Comparison of ENCODE assay signal across 8 mouse cellular contexts in genomic region chrX:103695165-103695996, GRCm38 (mm10).
DNase-seq lines count a peak whose midpoint lies in the region; ATAC-seq and TF ChIP-seq lines count a peak whose summit lies in the region.

No protein-coding gene starts in this region.

- TF ChIP-seq CTCF in heart, adult 2 months (IDR thresholded peaks at IDR 0.05), result peak; percentile 54

- H3K4me2 ChIP-seq in embryonic facial prominence, embryonic 11.5 days (ENCODE audit: low read depth, low read length), result peak overlapping the region; percentile 83
- H3K4me2 ChIP-seq in midbrain, embryonic 11.5 days, result peak overlapping the region; percentile 64

- H3K27me3 ChIP-seq in embryonic facial prominence, embryonic 11.5 days (ENCODE audit: control insufficient read depth, insufficient read depth, low read length), result peaks cover 19% of the 10 kb centered on the region
- H3K27me3 ChIP-seq in heart, adult 2 months (ENCODE audit: control insufficient read depth, insufficient read depth, low read length), result no peaks in the 10 kb centered on the region
- peaks cover 100% of the 10 kb centered on the region for H3K27me3 ChIP-seq in limb, embryonic 10.5 days (ENCODE audit: low read depth, poor library complexity, severe bottlenecking)
- peaks cover 83% of the 10 kb centered on the region for H3K27me3 ChIP-seq in midbrain, embryonic 11.5 days (ENCODE audit: control insufficient read depth, insufficient read depth, low read length)

- H3K4me3 ChIP-seq in embryonic facial prominence, embryonic 11.5 days (ENCODE audit: low read depth, low read length), result peak overlapping the region; percentile 35
- H3K4me3 ChIP-seq in heart, adult 2 months, result peak overlapping the region; percentile 50
- H3K4me3 ChIP-seq in limb, embryonic 10.5 days, result peak overlapping the region; percentile 52
- peak overlapping the region; percentile 34 for H3K4me3 ChIP-seq in midbrain, embryonic 11.5 days (ENCODE audit: low read depth, low read length)

- no peaks in the 10 kb centered on the region for H3K79me2 ChIP-seq in heart, adult 2 months (replicated peaks; ENCODE audit: control insufficient read depth, insufficient read depth, low read length)

- intact Hi-C loops in heart, adult 2 months (cut with DNase I), result loop anchor here (1.0 to 10.0 kb wide), 2 partner anchors 150 to 289 kb away; partner anchors contain the start of gene Rlim

- no peak for TF ChIP-seq POLR2A in heart, adult 2 months (IDR thresholded peaks at IDR 0.05; ENCODE audit: insufficient read depth, low read depth, low read length)

- ATAC-seq in embryonic facial prominence, embryonic 11.5 days (replicated peaks; ENCODE audit: insufficient number of reproducible peaks, low FRiP score, low TSS enrichment, low read depth), result peak; percentile 72
- peak; percentile 77 for ATAC-seq in midbrain, embryonic 11.5 days (ENCODE audit: low FRiP score)

- DNase-seq in 416B (ENCODE audit: low read depth), result peak; percentile 81
- DNase-seq in adrenal gland, postnatal 10 days, result peak; percentile 61
- DNase-seq in embryonic facial prominence, embryonic 11.5 days (ENCODE audit: low spot score), result peak; percentile 53
- DNase-seq in heart, adult 2 months, result peak; percentile 65 to 77
- DNase-seq in kidney, adult 18-20 months, result peak; percentile 58
- peak; percentile 62 for DNase-seq in limb, embryonic 10.5 days (ENCODE audit: low spot score)
- DNase-seq in midbrain, embryonic 11.5 days (ENCODE audit: low spot score, missing footprints), result peak; percentile 90
- peak; percentile 10 to 46 for DNase-seq in spleen, postnatal 10 days (ENCODE audit: low spot score in 2 of 2)

- peak overlapping the region; percentile 47 for H3K9ac ChIP-seq in embryonic facial prominence, embryonic 11.5 days (replicated peaks; ENCODE audit: low read length)
- peak overlapping the region; percentile 82 for H3K9ac ChIP-seq in heart, adult 2 months (ENCODE audit: low read depth, low read length)
- peak overlapping the region; percentile 39 for H3K9ac ChIP-seq in midbrain, embryonic 11.5 days (ENCODE audit: low read length)

- H3K9me3 ChIP-seq in embryonic facial prominence, embryonic 11.5 days (replicated peaks; ENCODE audit: control insufficient read depth, low read length), result no peaks in the 10 kb centered on the region
- H3K9me3 ChIP-seq in limb, embryonic 10.5 days (replicated peaks), result no peaks in the 10 kb centered on the region
- H3K9me3 ChIP-seq in midbrain, embryonic 11.5 days (ENCODE audit: control insufficient read depth, low read length), result no peaks in the 10 kb centered on the region

- no peaks in the 10 kb centered on the region for H3K4me1 ChIP-seq in embryonic facial prominence, embryonic 11.5 days (ENCODE audit: control insufficient read depth, insufficient read depth, low read length)
- H3K4me1 ChIP-seq in heart, adult 2 months (ENCODE audit: control insufficient read depth, insufficient read depth, low read length), result no peaks in the 10 kb centered on the region; the same call in 1 of the 2 replicates
- H3K4me1 ChIP-seq in limb, embryonic 10.5 days, result peaks cover 19% of the 10 kb centered on the region
- peaks cover 2% of the 10 kb centered on the region; the same call in 1 of the 2 replicates for H3K4me1 ChIP-seq in midbrain, embryonic 11.5 days (ENCODE audit: control insufficient read depth, insufficient read depth, low read length)

- WGBS in embryonic facial prominence, embryonic 11.5 days, result under 1% methylated on average over 37 of the region's 41 CpGs
- 2% methylated on average over 41 of the region's 41 CpGs for WGBS in heart, adult 2 months
- WGBS in limb, embryonic 10.5 days, result under 1% methylated on average over 30 of the region's 41 CpGs
- under 1% methylated on average over 32 of the region's 41 CpGs for WGBS in midbrain, embryonic 11.5 days

- H3K36me3 ChIP-seq in embryonic facial prominence, embryonic 11.5 days (replicated peaks; ENCODE audit: control insufficient read depth, insufficient read depth, low read depth, low read length), result no peaks in the 10 kb centered on the region
- no peaks in the 10 kb centered on the region for H3K36me3 ChIP-seq in heart, adult 2 months (ENCODE audit: control insufficient read depth, insufficient read depth, low read length)
- H3K36me3 ChIP-seq in limb, embryonic 10.5 days, result no peaks in the 10 kb centered on the region
- no peaks in the 10 kb centered on the region for H3K36me3 ChIP-seq in midbrain, embryonic 11.5 days (ENCODE audit: control insufficient read depth, insufficient read depth, low read length)

- 0 out of 2 replicates have a peak, but pooled peaks have one; percentile 11 for TF ChIP-seq EP300 in heart, adult 2 months (IDR thresholded peaks at IDR 0.05; ENCODE audit: insufficient read depth, low read depth, low read length)

- no peak overlapping the region for H3K27ac ChIP-seq in embryonic facial prominence, embryonic 11.5 days (replicated peaks; ENCODE audit: low read depth, low read length)
- peak overlapping the region; percentile 60 for H3K27ac ChIP-seq in heart, adult 2 months
- H3K27ac ChIP-seq in limb, embryonic 10.5 days, result peak overlapping the region; percentile 75
- H3K27ac ChIP-seq in midbrain, embryonic 11.5 days (ENCODE audit: low read depth, low read length), result no peak overlapping the region

Comparison
In these comparisons a context has a peak if more than half of its experiments do, and no peak if none do; other contexts are left out.
1. DNase-seq: peak in every context shown above with its lines; median percentile 90 in midbrain, embryonic 11.5 days; 81 in 416B; 71 in heart, adult 2 months; 62 in limb, embryonic 10.5 days; 61 in adrenal gland, postnatal 10 days; 58 in kidney, adult 18-20 months; 53 in embryonic facial prominence, embryonic 11.5 days; 28 in spleen, postnatal 10 days.
2. H3K27ac ChIP-seq: peak in heart, adult 2 months (single experiment) and limb, embryonic 10.5 days (single experiment); none in embryonic facial prominence, embryonic 11.5 days (single experiment) and midbrain, embryonic 11.5 days (single experiment).
3. Peak in every context shown above with its lines, with median percentiles within 50 percentile points of each other: H3K4me3 ChIP-seq and H3K9ac ChIP-seq.